Mouse (Mus musculus) limb, embryonic 14.5 days (tissue): ENCODE measurements around the gene Iqce. TPM values are rescaled to one million over a fixed set of nuclear protein-coding genes. Genes with fewer than 3 reads are reported as not detected.

Experiments used
- ATAC-seq: fragments of 200-750 bp; cut with Nextera tagmentation; 2 replicates; pipeline ENCODE4 v1.8.0; 2017; ENCODE audit warnings: low read depth, moderate number of reproducible peaks, moderate TSS enrichment; ENCODE audit not compliant: low FRiP score
- DNase-seq: peaks from one replicate; pipeline ENCODE4 v3.0.0-alpha.2; 2015; ENCODE audit warnings: low spot score
- H3K27ac ChIP-seq: fragments of 300-500 bp; sonication (generic); replicated peaks from 2 replicates; pipeline ENCODE4 v1.5.1; 2014; ENCODE audit warnings: low read depth, mild to moderate bottlenecking, low read length, moderate library complexity, mixed read lengths
- H3K27me3 ChIP-seq: fragments of 300-500 bp; sonication (generic); 2 replicates; pipeline ENCODE4 v1.6.1; 2014; ENCODE audit warnings: low read length, mixed read lengths; ENCODE audit not compliant: control insufficient read depth, insufficient read depth
- H3K36me3 ChIP-seq: fragments of 300-500 bp; sonication (generic); 2 replicates; pipeline ENCODE4 v1.6.1; 2014; ENCODE audit warnings: mild to moderate bottlenecking, low read length, moderate library complexity, mixed read lengths; ENCODE audit not compliant: control insufficient read depth, insufficient read depth
- H3K4me1 ChIP-seq: fragments of 300-500 bp; sonication (generic); 2 replicates; pipeline ENCODE4 v1.6.1; 2014; ENCODE audit warnings: antibody characterized with exemption, low read length, mixed read lengths; ENCODE audit not compliant: control insufficient read depth, insufficient read depth
- H3K4me2 ChIP-seq: fragments of 300-500 bp; sonication (generic); replicated peaks from 2 replicates; pipeline ENCODE4 v1.6.1; 2014; ENCODE audit warnings: low read depth, mild to moderate bottlenecking, low read length, moderate library complexity; ENCODE audit not compliant: severe bottlenecking
- H3K4me3 ChIP-seq: fragments of 300-500 bp; sonication (generic); replicated peaks from 2 replicates; pipeline ENCODE4 v1.5.1; 2014; ENCODE audit warnings: low read length
- H3K9ac ChIP-seq: fragments of 300-500 bp; sonication (generic); 2 replicates; pipeline ENCODE4 v1.6.1; 2014; ENCODE audit warnings: mild to moderate bottlenecking, low read depth, low read length, moderate library complexity; ENCODE audit not compliant: severe bottlenecking
- H3K9me3 ChIP-seq: fragments of 300-500 bp; sonication (generic); 2 replicates; pipeline ENCODE4 v1.6.1; 2016; ENCODE audit warnings: low read length; ENCODE audit not compliant: control insufficient read depth
- POLR2A ChIP-seq: fragments of 200-500 bp; IDR thresholded peaks from 2 replicates; pipeline ENCODE4 v1.8.0; 2012; ENCODE audit warnings: inconsistent platforms, mild to moderate bottlenecking, moderate library complexity, borderline replicate concordance; ENCODE audit not compliant: insufficient read depth, insufficient read length; ENCODE audit errors: extremely low read depth
- WGBS: fragments of 180-500 bp; shearing (Covaris S2); extraction: QIAGEN DNeasy Blood & Tissue Kit; methylation state at CpG from one replicate; pipeline ENCODE4 v1.1.7; 2014; 5-methylcytosine and 5-hydroxymethylcytosine counted together
- polyA plus RNA-seq, 2 experiments: library from polyadenylated mRNA; depleted of rRNA in 1 of 2; stranded (reverse) in 1 of 2; unstranded in 1 of 2; fragments of >200 nt; fragmentation: Nextera tagmentation in 1 of 2; extraction: Ambion mirVana in 1 of 2; gene quantifications; 2 replicates each; pipeline versions ENCODE4 v1.2.1 to v1.2.3; 2012 to 2014

Gene Iqce
- polyA plus RNA-seq, 2 experiments: 23.4 to 38.3 TPM

DNA sequence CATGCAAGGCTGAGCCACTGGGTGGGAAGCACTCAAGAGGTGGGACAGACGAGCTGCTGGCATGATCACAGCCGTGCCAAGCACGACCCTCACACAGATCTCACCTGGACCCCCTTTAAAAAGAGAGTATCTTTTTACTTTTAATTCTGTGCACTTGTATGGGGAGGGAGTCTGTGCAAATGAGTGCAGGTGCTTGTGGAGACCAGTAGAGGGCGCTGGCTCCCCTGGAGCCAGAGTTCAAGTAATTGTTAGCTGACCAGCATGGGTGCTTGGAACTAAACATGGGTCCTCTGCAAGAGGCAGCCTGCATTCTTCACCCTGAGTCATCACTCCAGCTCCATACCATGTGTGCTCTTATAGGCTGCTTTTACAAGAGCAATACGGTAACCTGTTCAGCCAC lies 74.6 kb downstream of the Iqce start:
- no peak for TF ChIP-seq POLR2A
- no peak overlapping the region for H3K4me2 ChIP-seq
- WGBS: 92% methylated on average over 5 of the region's 5 CpGs
- H3K4me1 ChIP-seq: no peaks in the 10 kb centered on the region
- ATAC-seq (no peak), DNase-seq (no peak)
- no peak overlapping the region for H3K4me3 ChIP-seq
- no peak overlapping the region for H3K9ac ChIP-seq
- H3K36me3 ChIP-seq: peaks cover 97% of the 10 kb centered on the region
- H3K9me3 ChIP-seq: peaks cover 6% of the 10 kb centered on the region; the same call in 1 of the 2 replicates
- no peaks in the 10 kb centered on the region for H3K27me3 ChIP-seq
- H3K27ac ChIP-seq: no peak overlapping the region

DNA sequence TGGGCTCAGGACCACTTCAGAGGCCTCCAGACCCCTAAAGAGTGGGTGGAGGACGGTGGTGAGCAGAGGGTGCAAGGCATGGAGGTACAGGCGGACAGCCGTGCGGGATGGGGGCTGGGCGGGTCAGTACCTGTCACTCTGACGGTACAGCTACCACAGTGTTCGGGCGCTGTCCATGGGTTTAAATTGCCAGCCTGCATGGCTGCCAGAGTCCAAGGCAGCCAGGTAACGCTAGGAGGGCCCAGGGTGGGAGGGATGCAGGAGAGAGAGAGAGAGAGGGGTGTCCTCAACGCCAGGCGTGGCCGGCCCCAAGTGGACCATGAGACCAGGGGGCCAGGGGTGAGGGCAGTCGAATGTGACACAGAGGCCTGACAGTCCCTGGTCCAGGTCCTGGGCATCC lies 77.2 kb downstream of the Iqce start:
- Histone ChIP-seq H3K27ac (no peak overlapping the region), H3K4me3 (no peak overlapping the region), H3K4me1 (no peaks in the 10 kb centered on the region; the same call in 1 of the 2 replicates), H3K36me3 (peaks cover 82% of the 10 kb centered on the region), H3K4me2 (no peak overlapping the region), H3K9me3 (peaks cover 6% of the 10 kb centered on the region; the same call in 1 of the 2 replicates), H3K9ac (no peak overlapping the region), H3K27me3 (no peaks in the 10 kb centered on the region)
- WGBS: 91% methylated on average over 12 of the region's 13 CpGs
- TF ChIP-seq POLR2A: no peak
- no peak for DNase-seq
- ATAC-seq: no peak

- Histone ChIP-seq H3K36me3 (peaks cover 75% of the 10 kb centered on the region), H3K4me2 (no peak overlapping the region), H3K27me3 (no peaks in the 10 kb centered on the region), H3K4me1 (no peaks in the 10 kb centered on the region; the same call in 1 of the 2 replicates), H3K27ac (no peak overlapping the region), H3K4me3 (no peak overlapping the region), H3K9me3 (peaks cover 6% of the 10 kb centered on the region; the same call in 1 of the 2 replicates), H3K9ac (no peak overlapping the region)
- DNase-seq (no peak), ATAC-seq (no peak)
- WGBS: 100% methylated on average over 5 of the region's 5 CpGs
- no peak for TF ChIP-seq POLR2A
Observed at GRCm38 (mm10) chr5:140624238-140624637, 77.9 kb downstream of the Iqce start.

DNA sequence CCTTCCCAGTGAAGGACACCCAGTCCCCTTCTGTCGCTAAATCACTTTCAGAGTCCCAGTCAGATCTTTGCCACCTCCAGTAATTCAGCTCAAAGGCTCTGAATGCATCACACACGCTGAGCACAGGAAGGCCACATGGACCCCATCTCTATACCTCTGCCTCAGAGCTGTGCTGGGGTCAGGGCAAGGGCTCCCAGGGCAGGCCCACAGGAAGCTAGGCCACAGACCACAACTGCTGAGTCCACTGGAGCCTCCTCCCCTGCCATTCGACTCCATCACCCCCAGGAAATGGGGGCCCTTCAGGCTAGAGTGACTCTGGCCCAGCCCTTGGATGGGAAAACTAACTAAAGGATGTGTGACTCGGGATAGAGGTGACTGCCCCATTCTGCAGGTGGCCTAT lies 78.4 kb downstream of the Iqce start:
- Histone ChIP-seq H3K4me2 (no peak overlapping the region), H3K36me3 (peaks cover 70% of the 10 kb centered on the region), H3K9ac (no peak overlapping the region), H3K9me3 (peaks cover 6% of the 10 kb centered on the region; the same call in 1 of the 2 replicates), H3K4me1 (no peaks in the 10 kb centered on the region; the same call in 1 of the 2 replicates), H3K27ac (no peak overlapping the region), H3K4me3 (no peak overlapping the region), H3K27me3 (no peaks in the 10 kb centered on the region)
- WGBS: 61% methylated on average over 4 of the region's 4 CpGs
- ATAC-seq: no peak
- TF ChIP-seq POLR2A: no peak
- no peak for DNase-seq

DNA sequence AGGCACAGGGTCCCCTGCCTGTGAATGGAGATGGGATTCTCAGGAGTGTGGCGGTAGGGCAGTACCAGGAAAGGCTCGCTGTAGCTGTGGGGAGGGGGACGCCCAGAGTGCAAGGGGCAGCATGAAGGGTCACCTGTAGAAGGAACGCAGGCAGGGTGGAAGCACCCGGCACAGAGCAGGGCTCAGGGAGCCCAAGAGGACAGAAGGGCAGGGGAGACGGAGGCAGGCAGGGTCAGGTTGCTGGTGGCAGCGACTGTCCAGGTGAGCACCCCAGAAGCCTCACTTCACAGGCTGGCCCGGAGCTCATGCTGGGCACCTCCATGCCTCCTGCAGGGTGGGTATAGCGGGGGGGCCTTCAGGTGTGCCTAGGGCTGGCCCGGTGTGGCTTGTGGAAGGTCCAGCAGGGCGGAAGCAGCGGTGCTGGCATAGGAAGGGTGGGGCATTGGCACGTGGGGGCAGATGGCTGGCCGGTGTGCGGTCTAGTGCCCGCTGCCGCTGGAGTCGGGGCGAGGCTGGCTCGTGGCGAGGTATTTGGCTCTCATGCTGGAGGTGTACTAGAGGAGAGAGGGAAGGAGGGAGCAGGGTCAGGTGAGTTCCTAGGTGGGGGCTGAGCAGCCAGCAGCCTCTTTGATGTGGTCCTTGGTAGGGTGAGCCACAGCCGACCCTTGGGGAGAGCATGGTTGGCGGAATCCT lies 79.1 kb downstream of the Iqce start:
- H3K9me3 ChIP-seq: peaks cover 2% of the 10 kb centered on the region; the same call in 1 of the 2 replicates
- ATAC-seq: no peak
- 91% methylated on average over 22 of the region's 23 CpGs for WGBS

More for the DNA sequence above, 79.1 kb downstream of the Iqce start:
- no peak overlapping the region for H3K4me3 ChIP-seq
- H3K9ac ChIP-seq: no peak overlapping the region
- H3K4me1 ChIP-seq: no peaks in the 10 kb centered on the region; the same call in 1 of the 2 replicates
- peaks cover 64% of the 10 kb centered on the region for H3K36me3 ChIP-seq
- DNase-seq: no peak
- TF ChIP-seq POLR2A: no peak
- no peak overlapping the region for H3K27ac ChIP-seq
- H3K27me3 ChIP-seq: no peaks in the 10 kb centered on the region
- no peak overlapping the region for H3K4me2 ChIP-seq
